Mouse (Mus musculus): ENCODE results near the gene Itpr2.

DNA sequence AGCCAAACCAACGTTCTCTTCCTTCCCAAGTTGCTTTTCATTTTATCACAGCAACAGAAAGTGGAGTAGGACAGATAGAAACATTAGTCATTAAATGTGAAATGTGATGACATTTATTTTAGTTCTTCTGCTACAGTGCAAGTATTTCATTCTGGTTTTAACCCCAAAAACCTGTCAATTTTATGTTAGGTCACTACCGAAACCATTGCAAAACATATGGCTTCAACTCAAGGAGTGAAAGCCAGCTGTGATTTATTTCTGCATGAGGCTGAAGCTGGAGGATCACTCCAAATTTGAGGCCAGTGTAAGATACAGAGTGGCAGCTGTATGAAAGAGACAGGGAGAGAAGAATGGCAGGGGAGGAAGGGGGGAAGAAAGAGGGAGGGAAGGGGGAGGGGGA is 85.6 kb downstream of the Itpr2 start:
- TF ChIP-seq CTCF (IDR thresholded peaks at IDR 0.05; ENCODE audit: borderline replicate concordance, insufficient read depth, low read depth, low read length) = no peak
- TF ChIP-seq POLR2A (IDR thresholded peaks at IDR 0.05; ENCODE audit: borderline replicate concordance, insufficient read depth, low read length) = no peak

All from cerebellum, adult 2 months (tissue).